Mouse (Mus musculus): ENCODE measurements around the gene P4hb. TPM values are rescaled to one million over a fixed set of nuclear protein-coding genes. Genes with fewer than 3 reads are reported as not detected.

The P4hb gene
- total RNA-seq, 2 experiments from 2014 or later = 349 to 414 TPM

Other genes with a start within 250 kb of the P4hb start
- 100 to 1,000 TPM; 439 to 618 TPM for gene Actg1, start 224.7 kb downstream of the P4hb start, total RNA-seq (2021)
- gene Fscn2, start 211.7 kb downstream of the P4hb start, total RNA-seq (2021) = under 1 TPM; 0.50 to 0.61 TPM
- 10 to 100 TPM; 14.6 to 15.3 TPM for gene Faap100, start 194.5 kb downstream of the P4hb start, total RNA-seq (2021)
- 10 to 100 TPM; 60.6 to 66.6 TPM for gene Nploc4, start 135.5 kb downstream of the P4hb start, total RNA-seq (2021)
- gene Tspan10, start 130.6 kb downstream of the P4hb start, total RNA-seq (2021) = not detected
- gene Pde6g, start 119.8 kb downstream of the P4hb start, total RNA-seq (2021) = under 1 TPM; 0.23 to 0.41 TPM
- 10 to 100 TPM; 21.2 to 24.1 TPM for gene Oxld1, start 115.2 kb downstream of the P4hb start, total RNA-seq (2021)
- gene Ccdc137, start 115.1 kb downstream of the P4hb start, total RNA-seq (2021) = 1 to 10 TPM; 5.5 to 6.8 TPM
- 10 to 100 TPM; 16.1 to 17.5 TPM for gene Arl16, start 105.6 kb downstream of the P4hb start, total RNA-seq (2021)
- gene Mrpl12, start 88.6 kb downstream of the P4hb start, total RNA-seq (2021) = 100 to 1,000 TPM; 121 to 147 TPM
- 10 to 100 TPM in 1 of 2 experiments, 1 to 10 TPM in 1; 9.7 to 11.1 TPM for gene Slc25a10, start 81.4 kb downstream of the P4hb start, total RNA-seq (2021)
- under 1 TPM; 0.09 to 0.75 TPM for gene Gcgr, start 42.6 kb downstream of the P4hb start, total RNA-seq (2021)
- gene Mcrip1, start 23.5 kb downstream of the P4hb start, total RNA-seq (2021) = 10 to 100 TPM; 51.3 to 52.7 TPM
- gene Ppp1r27, start 22.1 kb downstream of the P4hb start, total RNA-seq (2021) = 100 to 1,000 TPM; 156 to 183 TPM
- gene Arhgdia, start 8.4 kb upstream of the P4hb start, total RNA-seq (2021) = 100 to 1,000 TPM; 163 to 197 TPM
- 10 to 100 TPM; 72.1 to 77.3 TPM for gene Alyref, start 25.1 kb upstream of the P4hb start, total RNA-seq (2021)
- gene Anapc11, start 25.2 kb upstream of the P4hb start, total RNA-seq (2021) = 10 to 100 TPM; 60.1 to 67.6 TPM
- gene Npb, start 35.2 kb upstream of the P4hb start, total RNA-seq (2021) = not detected
- 10 to 100 TPM; 29.7 to 30.9 TPM for gene Pcyt2, start 44.7 kb upstream of the P4hb start, total RNA-seq (2021)
- gene Sirt7, start 52.0 kb upstream of the P4hb start, total RNA-seq (2021) = 1 to 10 TPM; 6.5 to 9.2 TPM
- gene Mafg, start 60.3 kb upstream of the P4hb start, total RNA-seq (2021) = 10 to 100 TPM; 27.6 to 39.6 TPM
- 10 to 100 TPM; 15.1 to 18.1 TPM for gene Pycr1, start 70.5 kb upstream of the P4hb start, total RNA-seq (2021)
- 10 to 100 TPM; 89.2 to 92.0 TPM for gene Myadml2, start 74.9 kb upstream of the P4hb start, total RNA-seq (2021)
- gene Notum, start 87.9 kb upstream of the P4hb start, total RNA-seq (2021) = 1 to 10 TPM in 1 of 2 experiments, not detected in 1; 1.2 TPM
- 10 to 100 TPM; 34.8 to 39.8 TPM for gene Aspscr1, start 99.7 kb upstream of the P4hb start, total RNA-seq (2021)
- 10 to 100 TPM; 34.9 to 35.6 TPM for gene Cenpx, start 140.5 kb upstream of the P4hb start, total RNA-seq (2021)
- 10 to 100 TPM in 1 of 2 experiments, 1 to 10 TPM in 1; 7.7 to 10.1 TPM for gene Lrrc45, start 140.7 kb upstream of the P4hb start, total RNA-seq (2021)
- gene Rac3, start 148.2 kb upstream of the P4hb start, total RNA-seq (2021) = 1 to 10 TPM; 1.8 to 2.7 TPM
- 1 to 10 TPM; 3.4 to 3.7 TPM for gene Dcxr, start 154.0 kb upstream of the P4hb start, total RNA-seq (2021)
- 10 to 100 TPM in 1 of 2 experiments, 1 to 10 TPM in 1; 9.9 to 10.8 TPM for gene Cbr2, start 158.9 kb upstream of the P4hb start, total RNA-seq (2021)
- gene Hmga1b, start 189.5 kb upstream of the P4hb start, total RNA-seq (2021) = 10 to 100 TPM; 13.3 to 15.9 TPM
- 1 to 10 TPM; 6.3 to 7.7 TPM for gene Rfng, start 211.0 kb upstream of the P4hb start, total RNA-seq (2021)
- gene Gps1, start 211.0 kb upstream of the P4hb start, total RNA-seq (2021) = 10 to 100 TPM; 57.3 to 61.5 TPM
- 10 to 100 TPM; 29.9 to 34.0 TPM for gene Dus1l, start 223.2 kb upstream of the P4hb start, total RNA-seq (2021)